Mouse (Mus musculus) midbrain, embryonic 10.5 days (tissue): ENCODE data around the gene Hip1. TPM values are rescaled to one million over a fixed set of nuclear protein-coding genes. Genes with fewer than 3 reads are reported as not detected.
A peak's percentile ranks its signal among the peaks of the same experiment; 100 is the strongest.
"Not testable (repeated sequence)": the region's sequence is repeated elsewhere in the genome, so short reads cannot be mapped to it uniquely, and the experiment has no call there.

Experiments used
- DNase-seq: peaks from one replicate; pipeline ENCODE4 v3.0.0-alpha.2; 2017; ENCODE audit warnings: low spot score
- H3K27ac ChIP-seq: fragments of 300-500 bp; sonication (generic); replicated peaks from 2 replicates; pipeline ENCODE4 v1.5.1; 2016; ENCODE audit warnings: mild to moderate bottlenecking
- H3K27me3 ChIP-seq: fragments of 300-500 bp; sonication (generic); 2 replicates; pipeline ENCODE4 v1.6.1; 2016; ENCODE audit warnings: low read depth, mild to moderate bottlenecking; ENCODE audit not compliant: poor library complexity, severe bottlenecking
- H3K36me3 ChIP-seq: fragments of 300-500 bp; sonication (generic); 2 replicates; pipeline ENCODE4 v1.6.1; 2016; ENCODE audit warnings: mild to moderate bottlenecking, moderate library complexity
- H3K4me1 ChIP-seq: fragments of 300-500 bp; sonication (generic); 2 replicates; pipeline ENCODE4 v1.6.1; 2016
- H3K4me3 ChIP-seq: fragments of 300-500 bp; sonication (generic); 2 replicates; pipeline ENCODE4 v1.5.1; 2016; ENCODE audit warnings: mild to moderate bottlenecking, moderate library complexity
- H3K9me3 ChIP-seq: fragments of 300-500 bp; sonication (generic); replicated peaks from 2 replicates; pipeline ENCODE4 v1.6.1; 2016; ENCODE audit warnings: mild to moderate bottlenecking
- WGBS: fragments of 180-500 bp; shearing (Covaris S2); methylation state at CpG from one replicate; pipeline ENCODE4 v1.1.7; 2016; 5-methylcytosine and 5-hydroxymethylcytosine counted together
- polyA plus RNA-seq: library from polyadenylated mRNA; unstranded; fragments of >200 nt; fragmentation: Nextera tagmentation; extraction: Ambion mirVana; gene quantifications from 2 replicates; pipeline ENCODE4 v1.2.1, GENCODE M21; 2016

The Hip1 gene
- polyA plus RNA-seq, 1 experiment from 2014 or later: 64.9 TPM

DNA sequence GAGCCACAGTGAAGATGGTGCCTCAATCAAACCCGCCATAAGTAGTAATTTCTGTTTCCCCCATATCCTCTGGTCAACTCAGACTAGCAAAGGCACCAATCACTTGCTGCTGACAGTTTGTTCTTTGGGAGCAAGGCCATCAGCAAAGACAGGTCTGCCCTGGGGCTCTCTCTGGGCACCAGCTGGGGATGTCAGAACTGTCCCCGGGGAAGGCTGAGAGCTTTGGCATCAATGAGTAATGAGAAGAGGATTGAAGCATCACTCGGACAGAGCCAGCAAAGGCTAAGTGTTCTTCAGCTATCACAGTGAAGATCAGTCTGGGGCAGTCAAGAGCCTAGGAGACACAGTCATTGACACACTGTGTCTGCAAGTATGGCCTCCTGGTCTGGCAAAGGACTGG is 46.0 kb downstream of the Hip1 start:
- 87% methylated on average over 3 of the region's 3 CpGs for WGBS
- Histone ChIP-seq H3K36me3 (no peaks in the 10 kb centered on the region), H3K9me3 (no peaks in the 10 kb centered on the region), H3K4me1 (0 out of 2 replicates have a peak, but pooled peaks cover 4% of the 10 kb centered on the region), H3K27me3 (no peaks in the 10 kb centered on the region), H3K4me3 (no peak overlapping the region), H3K27ac (0 out of 2 replicates have a peak overlapping the region, but pooled peaks have one; percentile 3)
- no peak for DNase-seq

- H3K36me3 ChIP-seq: no peaks in the 10 kb centered on the region
- H3K9me3 ChIP-seq: no peaks in the 10 kb centered on the region
- DNase-seq: no peak
- 86% methylated on average over 6 of the region's 6 CpGs for WGBS
- no peak overlapping the region for H3K4me3 ChIP-seq
- no peak overlapping the region for H3K27ac ChIP-seq
- H3K4me1 ChIP-seq: 0 out of 2 replicates have a peak, but pooled peaks cover 4% of the 10 kb centered on the region
- H3K27me3 ChIP-seq: no peaks in the 10 kb centered on the region
Measured at GRCm38 (mm10) chr5:135497347-135497955, 47.5 kb downstream of the Hip1 start.

DNA sequence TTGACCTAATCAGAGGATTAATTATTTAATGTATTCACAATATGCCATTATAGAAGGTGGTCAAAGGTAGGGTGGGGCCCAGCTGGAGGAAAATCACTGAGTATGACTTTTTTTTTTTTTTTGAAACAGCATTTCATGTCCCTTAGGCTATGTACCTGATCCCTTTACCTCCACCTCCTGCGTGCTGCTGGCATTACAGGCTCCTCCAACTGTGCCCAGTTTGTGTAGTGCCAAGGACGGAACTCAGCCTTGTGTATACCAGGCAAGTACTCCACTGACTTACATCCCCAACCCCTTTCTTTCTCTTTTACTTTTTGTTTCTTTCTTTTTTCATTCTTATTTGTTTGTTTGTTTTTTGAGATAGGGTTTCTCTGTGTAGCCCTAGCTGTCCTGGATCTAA is 48.4 kb downstream of the Hip1 start:
- WGBS: 91% methylated on average over 2 of the region's 2 CpGs
- H3K4me3 ChIP-seq: no peak overlapping the region
- H3K36me3 ChIP-seq: no peaks in the 10 kb centered on the region
- no peak for DNase-seq
- no peaks in the 10 kb centered on the region for H3K9me3 ChIP-seq
- no peaks in the 10 kb centered on the region for H3K27me3 ChIP-seq
- no peak overlapping the region for H3K27ac ChIP-seq
- H3K4me1 ChIP-seq: 0 out of 2 replicates have a peak, but pooled peaks cover 4% of the 10 kb centered on the region

DNA sequence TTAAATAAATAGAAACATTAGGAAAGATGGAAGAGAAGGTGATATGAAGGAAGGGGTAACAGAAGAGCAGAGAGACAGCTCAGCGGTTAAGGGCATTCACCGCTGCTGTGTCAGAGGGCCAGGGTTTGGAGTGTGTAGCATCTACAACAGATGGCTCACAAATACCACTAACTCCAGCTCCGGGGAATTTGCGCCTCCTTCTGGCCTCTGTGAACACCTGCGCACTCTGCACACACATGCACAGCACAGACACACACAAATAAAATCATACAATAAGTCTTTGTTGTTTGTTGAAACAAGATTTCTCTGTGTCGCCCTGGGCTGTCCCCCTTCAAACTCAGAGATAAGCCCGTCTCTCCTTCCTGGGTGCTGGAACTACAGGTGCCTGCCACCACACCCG is 49.4 kb downstream of the Hip1 start:
- Histone ChIP-seq H3K4me1 (peaks cover 4% of the 10 kb centered on the region), H3K27ac (no peak overlapping the region), H3K36me3 (no peaks in the 10 kb centered on the region), H3K27me3 (no peaks in the 10 kb centered on the region), H3K9me3 (no peaks in the 10 kb centered on the region), H3K4me3 (no peak overlapping the region)
- 90% methylated on average over 8 of the region's 8 CpGs for WGBS
- DNase-seq: no peak

DNA sequence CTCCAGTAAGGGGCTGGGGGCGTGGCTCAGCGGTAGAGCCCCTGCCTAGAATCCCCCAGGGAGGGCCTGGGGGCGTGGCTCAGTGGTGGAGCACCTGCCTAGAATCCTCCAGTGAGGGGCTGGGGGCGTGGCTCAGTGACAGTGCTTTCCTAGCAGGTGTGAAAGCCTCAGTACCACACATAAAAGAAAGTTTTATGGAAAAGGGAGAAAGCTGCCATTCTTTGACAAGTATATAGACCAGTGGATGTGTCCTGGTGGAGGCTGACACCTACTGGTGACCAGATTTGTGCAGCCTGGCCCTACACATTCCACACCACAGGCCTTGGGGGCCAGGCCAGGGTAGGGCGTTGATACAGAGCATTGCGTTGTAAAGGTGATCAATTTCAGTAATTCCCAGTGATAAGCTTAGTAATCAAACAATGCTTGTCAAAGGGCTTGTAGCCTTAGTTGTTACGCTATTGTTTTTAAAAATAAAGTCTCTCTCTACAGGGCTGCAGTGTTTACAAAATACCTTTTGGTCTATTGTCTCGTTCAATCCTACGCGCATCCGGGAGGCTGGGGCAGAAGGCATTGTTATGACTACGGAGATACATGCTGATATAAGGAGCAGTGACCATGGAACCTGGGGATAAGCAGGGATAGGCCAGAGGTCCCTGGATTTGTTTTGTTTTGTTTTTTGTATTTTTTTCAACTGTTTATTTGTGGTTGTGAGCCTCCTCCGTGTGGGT is 50.6 kb downstream of the Hip1 start:
- Histone ChIP-seq H3K4me3 (no peak overlapping the region), H3K4me1 (peaks cover 15% of the 10 kb centered on the region), H3K9me3 (no peaks in the 10 kb centered on the region), H3K27me3 (no peaks in the 10 kb centered on the region), H3K27ac (no peak overlapping the region), H3K36me3 (no peaks in the 10 kb centered on the region)
- DNase-seq: peak; percentile 35
- WGBS: 83% methylated on average over 13 of the region's 13 CpGs

DNA sequence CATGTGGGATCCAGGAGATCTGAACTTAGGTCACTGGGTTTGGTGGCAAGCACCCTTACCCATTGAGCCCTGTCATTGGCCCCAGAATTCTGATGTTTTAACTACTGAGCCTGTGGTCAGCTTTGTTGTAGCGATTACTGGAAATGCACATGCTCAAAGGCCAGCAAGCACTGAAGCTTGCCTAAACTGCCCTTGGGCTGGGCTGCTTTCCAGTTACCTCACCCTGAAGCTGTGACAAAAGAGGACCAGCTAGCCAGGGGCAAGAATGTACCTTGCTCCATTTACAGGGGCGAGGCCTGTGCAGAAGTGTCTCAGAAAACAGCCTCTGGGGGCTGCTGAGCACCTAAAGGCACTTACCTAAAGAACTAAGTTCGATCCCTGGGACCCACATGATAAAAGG is 51.8 kb downstream of the Hip1 start:
- Histone ChIP-seq H3K27ac (no peak overlapping the region), H3K27me3 (no peaks in the 10 kb centered on the region), H3K9me3 (no peaks in the 10 kb centered on the region), H3K4me1 (peaks cover 22% of the 10 kb centered on the region), H3K36me3 (no peaks in the 10 kb centered on the region), H3K4me3 (no peak overlapping the region)
- 85% methylated on average over 3 of the region's 3 CpGs for WGBS
- no peak for DNase-seq

GRCm38 (mm10) chr5:135492126-135492525 is 52.8 kb downstream of the Hip1 start:
- 0 out of 2 replicates have a peak overlapping the region, but pooled peaks have one; percentile 0 for H3K27ac ChIP-seq
- H3K27me3 ChIP-seq: no peaks in the 10 kb centered on the region
- H3K36me3 ChIP-seq: peaks cover 3% of the 10 kb centered on the region; the same call in 1 of the 2 replicates
- no peak for DNase-seq
- WGBS: 94% methylated on average over 2 of the region's 2 CpGs
- no peaks in the 10 kb centered on the region for H3K9me3 ChIP-seq
- peaks cover 28% of the 10 kb centered on the region for H3K4me1 ChIP-seq
- no peak overlapping the region for H3K4me3 ChIP-seq

DNA sequence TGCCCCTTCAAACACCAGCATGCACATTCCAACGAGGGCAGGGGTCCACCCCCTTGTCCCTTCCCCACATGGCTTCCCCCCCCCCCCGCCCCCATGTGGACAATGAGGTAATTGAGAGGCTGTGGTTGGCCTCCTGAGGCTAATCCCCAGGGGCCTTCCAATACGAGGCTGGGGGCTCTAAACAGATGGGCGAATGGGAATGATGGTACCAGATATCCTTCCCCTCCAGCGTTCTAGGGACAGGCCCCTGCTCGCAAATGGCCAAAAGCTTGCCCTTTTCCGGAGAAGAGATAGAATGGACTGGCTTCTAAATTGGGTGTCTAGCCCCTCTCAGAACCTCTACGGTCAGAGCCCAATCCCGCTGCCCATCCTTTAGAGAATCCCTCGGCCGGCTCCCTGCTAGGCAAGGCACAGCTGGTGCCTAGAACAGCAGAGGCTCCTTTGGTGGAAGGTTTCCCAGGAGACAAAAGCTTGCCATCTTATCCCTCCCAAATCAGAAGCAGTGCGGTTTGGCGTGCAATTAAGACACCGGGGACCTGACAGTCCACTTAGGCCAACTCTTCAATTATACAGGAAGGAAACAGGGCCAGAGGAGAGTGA is 55.1 kb downstream of the Hip1 start:
- DNase-seq: no peak
- peaks cover 48% of the 10 kb centered on the region for H3K4me1 ChIP-seq
- peaks cover 24% of the 10 kb centered on the region for H3K36me3 ChIP-seq
- 2% methylated on average over 14 of the region's 14 CpGs for WGBS
- H3K27ac ChIP-seq: peak overlapping the region; percentile 94
- no peaks in the 10 kb centered on the region for H3K27me3 ChIP-seq
- H3K9me3 ChIP-seq: no peaks in the 10 kb centered on the region
- peak overlapping the region; percentile 68 for H3K4me3 ChIP-seq

DNA sequence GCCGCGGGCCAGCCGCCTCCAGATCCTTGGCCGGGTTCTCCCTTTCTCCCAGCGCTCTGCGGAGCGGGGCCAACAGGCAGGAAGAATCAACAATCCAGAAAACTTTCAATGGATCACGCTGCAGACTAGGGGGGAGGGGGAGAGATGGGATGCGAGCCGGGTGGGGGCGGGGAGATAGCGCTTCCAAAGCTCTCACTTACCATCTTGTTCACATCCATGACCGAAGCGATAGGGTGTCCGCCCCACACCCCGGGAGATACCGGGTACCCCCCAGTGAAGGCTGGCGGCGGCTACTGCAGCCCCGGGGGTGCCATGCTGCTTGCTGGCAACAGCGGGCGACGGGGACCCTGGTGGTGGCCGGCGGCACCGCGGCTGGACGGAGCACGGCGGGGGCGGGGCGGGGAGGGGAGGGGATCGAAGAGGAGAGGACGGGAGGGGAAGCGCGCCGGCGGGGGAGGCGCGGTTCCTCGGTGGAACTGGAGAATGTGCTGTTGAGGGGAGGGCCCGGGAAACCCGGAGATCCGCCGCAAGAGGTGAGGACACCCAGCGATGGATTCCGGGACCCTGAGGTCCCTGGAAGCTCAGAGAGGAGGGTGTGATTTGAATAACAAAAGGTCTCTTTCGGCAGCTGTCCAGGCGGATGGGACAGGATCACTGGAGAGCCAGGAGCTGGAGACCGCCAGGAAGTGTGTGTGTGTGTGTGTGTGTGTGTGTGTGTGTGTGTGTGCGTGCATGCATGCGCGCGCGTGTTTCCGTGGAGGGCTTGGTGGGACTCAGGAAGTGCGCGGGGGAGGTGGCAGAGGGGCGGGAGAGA is 55.8 kb downstream of the Hip1 start:
- Histone ChIP-seq H3K4me3 (peak overlapping the region; percentile 68), H3K4me1 (peaks cover 48% of the 10 kb centered on the region), H3K27me3 (no peaks in the 10 kb centered on the region), H3K36me3 (peaks cover 31% of the 10 kb centered on the region), H3K9me3 (no peaks in the 10 kb centered on the region; the same call in 1 of the 2 replicates), H3K27ac (peak overlapping the region; percentile 94)
- peak; percentile 92 for DNase-seq
- under 1% methylated on average over 56 of the region's 59 CpGs for WGBS

DNA sequence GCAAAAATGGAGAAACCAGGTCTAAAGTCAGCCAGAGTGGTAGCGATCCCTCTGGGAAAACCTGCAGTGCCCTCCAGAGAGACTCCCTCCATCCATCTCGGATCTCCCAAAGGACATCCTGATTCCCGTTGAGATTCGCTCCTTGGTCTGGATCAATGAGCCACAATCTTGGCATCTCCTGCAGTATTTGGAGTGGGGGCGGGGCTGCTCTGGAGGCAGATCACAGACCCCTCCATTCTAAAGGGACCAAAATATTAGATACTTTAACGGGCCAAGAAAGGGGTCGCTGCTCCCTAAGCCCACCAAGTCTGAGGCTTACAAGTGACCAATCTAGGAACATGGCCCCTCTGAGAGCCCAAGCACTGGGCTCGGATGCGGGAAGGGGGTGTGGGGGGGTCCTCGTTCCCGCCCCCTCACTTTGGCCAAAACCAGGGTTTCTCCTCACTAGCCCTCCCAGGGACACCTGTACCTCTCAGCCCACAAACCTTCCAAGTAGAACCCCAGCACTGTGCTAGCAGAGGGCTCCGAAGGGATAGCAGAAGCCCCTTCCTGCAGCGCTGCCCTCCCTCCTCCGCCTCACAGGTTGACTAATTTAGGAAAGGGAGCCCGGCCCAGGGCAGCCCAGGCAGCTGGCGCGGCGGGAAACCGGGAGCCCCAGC is 56.6 kb downstream of the Hip1 start:
- Histone ChIP-seq H3K36me3 (peaks cover 38% of the 10 kb centered on the region), H3K27me3 (no peaks in the 10 kb centered on the region), H3K27ac (peak overlapping the region; percentile 94), H3K4me3 (peak overlapping the region; percentile 68), H3K4me1 (peaks cover 48% of the 10 kb centered on the region), H3K9me3 (peaks cover 3% of the 10 kb centered on the region; the same call in 1 of the 2 replicates)
- DNase-seq: no peak
- under 1% methylated on average over 19 of the region's 19 CpGs for WGBS

- peaks cover 46% of the 10 kb centered on the region for H3K4me1 ChIP-seq
- H3K9me3 ChIP-seq: peaks cover 3% of the 10 kb centered on the region; the same call in 1 of the 2 replicates
- DNase-seq: no peak
- 94% methylated on average over 3 of the region's 3 CpGs for WGBS
- no peak overlapping the region for H3K4me3 ChIP-seq
- no peak overlapping the region for H3K27ac ChIP-seq
- H3K36me3 ChIP-seq: peaks cover 67% of the 10 kb centered on the region
- H3K27me3 ChIP-seq: no peaks in the 10 kb centered on the region
Measured at GRCm38 (mm10) chr5:135485289-135485688, 59.6 kb downstream of the Hip1 start.

GRCm38 (mm10) chr5:135483865-135484264 is 61.1 kb downstream of the Hip1 start:
- H3K27ac ChIP-seq, H3K9me3 ChIP-seq, H3K27me3 ChIP-seq, H3K4me3 ChIP-seq, DNase-seq: not testable (repeated sequence)
- H3K4me1 ChIP-seq: peaks cover 36% of the 10 kb centered on the region
- WGBS: 88% methylated on average over 6 of the region's 6 CpGs
- H3K36me3 ChIP-seq: peaks cover 81% of the 10 kb centered on the region
